Mouse (Mus musculus) testis, adult 2 months (tissue): ENCODE data around the gene Gabbr1.

ENCODE experiments used
- CTCF ChIP-seq: fragments of 200-500 bp; IDR thresholded peaks from 2 replicates; pipeline ENCODE4 v1.5.1; 2012; ENCODE audit warnings: low read depth, mild to moderate bottlenecking, inconsistent platforms, low read length, moderate library complexity; ENCODE audit not compliant: control insufficient read depth, insufficient read depth, insufficient replicate concordance
- POLR2A ChIP-seq: fragments of 200-500 bp; IDR thresholded peaks from 2 replicates; pipeline ENCODE4 v1.6.1; 2012; ENCODE audit warnings: low read depth, mild to moderate bottlenecking, inconsistent platforms, low read length, moderate library complexity; ENCODE audit not compliant: control insufficient read depth

- TF ChIP-seq POLR2A (no peak), CTCF (no peak)
Observed at GRCm38 (mm10) chr17:37072730-37073276, 27.0 kb downstream of the Gabbr1 start.
